Mouse (Mus musculus): Measurements from ENCODE around the gene Adgrl3.

Adgrl3 gene

GRCm38 (mm10) chr5:81564294-81564693, 544.4 kb downstream of the Adgrl3 start:
- no peak for DNase-seq (ENCODE audit: low read depth)

GRCm38 (mm10) chr5:81566577-81566976, 546.6 kb downstream of the Adgrl3 start:
- no peak for DNase-seq (ENCODE audit: low read depth)

GRCm38 (mm10) chr5:81568743-81569142, 548.8 kb downstream of the Adgrl3 start:
- no peak for DNase-seq (ENCODE audit: low read depth)

GRCm38 (mm10) chr5:81582886-81583285, 562.9 kb downstream of the Adgrl3 start:
- no peak for DNase-seq (ENCODE audit: low read depth)

GRCm38 (mm10) chr5:81583425-81583824, 563.5 kb downstream of the Adgrl3 start:
- no peak for DNase-seq (ENCODE audit: low read depth)

- no peak for DNase-seq (ENCODE audit: low read depth)
Measured at GRCm38 (mm10) chr5:81584945-81585344, 565.0 kb downstream of the Adgrl3 start.

GRCm38 (mm10) chr5:81590005-81590694, 570.2 kb downstream of the Adgrl3 start:
- no peak for DNase-seq (ENCODE audit: low read depth)

- no peak for DNase-seq (ENCODE audit: low read depth)
Measured at GRCm38 (mm10) chr5:81591481-81591880, 571.5 kb downstream of the Adgrl3 start.

GRCm38 (mm10) chr5:81593396-81593995, 573.6 kb downstream of the Adgrl3 start:
- DNase-seq (ENCODE audit: low read depth) = no peak

GRCm38 (mm10) chr5:81598041-81598440, 578.1 kb downstream of the Adgrl3 start:
- DNase-seq (ENCODE audit: low read depth) = no peak

GRCm38 (mm10) chr5:81602889-81603288, 583.0 kb downstream of the Adgrl3 start:
- DNase-seq (ENCODE audit: low read depth) = no peak

GRCm38 (mm10) chr5:81605646-81606045, 585.7 kb downstream of the Adgrl3 start:
- no peak for DNase-seq (ENCODE audit: low read depth)

GRCm38 (mm10) chr5:81610223-81610622, 590.3 kb downstream of the Adgrl3 start:
- DNase-seq (ENCODE audit: low read depth) = no peak

- no peak for DNase-seq (ENCODE audit: low read depth)
Measured at GRCm38 (mm10) chr5:81614674-81615073, 594.7 kb downstream of the Adgrl3 start.

- DNase-seq (ENCODE audit: low read depth) = no peak
Measured at GRCm38 (mm10) chr5:81621106-81621505, 601.2 kb downstream of the Adgrl3 start.

GRCm38 (mm10) chr5:81621715-81622114, 601.8 kb downstream of the Adgrl3 start:
- no peak for DNase-seq (ENCODE audit: low read depth)

- DNase-seq (ENCODE audit: low read depth) = no peak
Measured at GRCm38 (mm10) chr5:81623846-81624245, 603.9 kb downstream of the Adgrl3 start.

GRCm38 (mm10) chr5:81636169-81636568, 616.2 kb downstream of the Adgrl3 start:
- no peak for DNase-seq (ENCODE audit: low read depth)

- DNase-seq (ENCODE audit: low read depth) = no peak
Measured at GRCm38 (mm10) chr5:81638422-81638821, 618.5 kb downstream of the Adgrl3 start.

- DNase-seq (ENCODE audit: low read depth) = no peak
Measured at GRCm38 (mm10) chr5:81640118-81640517, 620.2 kb downstream of the Adgrl3 start.

- no peak for DNase-seq (ENCODE audit: low read depth)
Measured at GRCm38 (mm10) chr5:81645557-81645956, 625.6 kb downstream of the Adgrl3 start.

GRCm38 (mm10) chr5:81653941-81654340, 634.0 kb downstream of the Adgrl3 start:
- no peak for DNase-seq (ENCODE audit: low read depth)

- DNase-seq (ENCODE audit: low read depth) = no peak
Measured at GRCm38 (mm10) chr5:81661611-81662390, 641.9 kb downstream of the Adgrl3 start.
